Mouse (Mus musculus): ENCODE measurements around the gene Lpin2.

Lpin2 gene

DNA sequence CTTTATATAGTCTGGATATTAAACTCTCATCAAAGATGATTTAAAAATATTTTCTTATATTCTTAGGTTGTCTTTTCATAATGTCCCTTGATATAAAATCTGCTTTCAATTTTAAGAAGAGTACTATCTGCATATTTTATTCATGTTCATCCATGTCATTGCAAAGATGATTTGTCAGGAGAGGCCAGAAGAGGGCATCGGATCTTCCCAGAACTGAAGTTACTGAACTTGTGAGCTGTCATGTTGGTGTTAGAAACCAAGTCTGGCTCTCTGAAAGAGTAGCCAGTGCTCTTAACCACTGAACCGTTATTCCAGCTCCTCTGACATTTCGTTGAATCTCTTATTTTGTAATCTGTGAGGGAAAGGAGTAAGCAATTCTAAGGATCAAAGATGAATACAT, 17.0 kb downstream of the Lpin2 start:
- no peak for DNase-seq (ENCODE audit: low read depth in 1 of 2, low spot score in 2 of 2)

DNA sequence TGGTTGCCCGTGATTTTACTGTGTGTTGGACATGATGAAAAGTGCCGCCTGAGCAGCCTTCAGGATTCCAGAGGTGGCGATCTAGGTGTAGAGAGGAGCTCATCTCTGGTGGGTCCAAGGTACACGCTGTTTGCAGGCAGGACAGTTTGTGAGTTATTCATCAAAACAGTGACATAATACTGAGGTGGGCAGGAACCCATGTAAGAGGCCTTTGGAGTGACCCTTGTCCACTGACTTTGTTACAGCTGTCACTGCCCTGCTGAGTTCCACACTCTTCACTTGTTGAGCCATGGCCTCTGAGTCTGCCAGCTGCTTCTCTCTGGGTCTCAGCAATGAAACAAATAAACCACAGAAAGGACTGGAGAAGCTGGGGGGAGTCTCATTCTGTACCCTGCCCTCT, 19.8 kb downstream of the Lpin2 start:
- no peak for DNase-seq (ENCODE audit: low read depth in 1 of 2, low spot score in 2 of 2)

DNA sequence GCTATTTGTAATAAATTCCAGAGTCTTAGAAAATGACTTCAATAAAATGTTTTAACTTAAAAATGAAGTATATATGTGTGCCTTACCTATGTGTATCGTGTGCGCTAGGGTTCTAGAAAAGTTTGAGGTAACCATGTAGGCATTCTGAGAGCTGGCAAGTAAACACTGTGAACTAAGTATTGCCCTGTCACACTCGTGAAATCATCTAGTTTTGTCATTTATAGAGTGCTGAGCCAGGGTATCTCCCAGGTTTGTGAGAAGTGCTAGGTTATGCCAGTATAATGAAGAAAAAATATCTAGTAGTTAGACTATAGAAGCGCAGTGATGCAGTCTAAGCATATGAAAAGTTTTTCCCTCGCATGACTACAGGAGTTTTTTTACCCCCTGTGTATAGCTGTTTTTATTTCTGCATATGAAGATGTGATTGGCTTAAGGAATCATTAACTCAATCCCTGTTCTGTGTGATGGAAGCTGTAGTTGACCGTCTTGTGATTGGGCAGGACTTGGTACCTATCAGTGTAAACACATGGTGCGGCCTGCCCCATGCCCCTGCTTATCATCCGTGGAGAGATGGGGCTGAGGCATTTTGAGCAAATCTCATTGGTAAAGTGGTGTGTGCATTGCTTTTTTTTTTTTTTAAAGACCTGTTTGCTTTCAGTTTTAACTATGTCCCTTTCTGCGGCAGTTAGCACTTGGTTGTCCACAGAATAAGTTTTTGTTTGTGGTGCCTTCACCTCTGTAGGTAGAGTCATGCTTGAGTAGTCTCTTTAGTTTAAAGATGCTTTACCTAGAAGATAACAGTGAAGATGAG, 21.8 kb downstream of the Lpin2 start:
- no peak for DNase-seq (ENCODE audit: low read depth in 1 of 2, low spot score in 2 of 2)

DNA sequence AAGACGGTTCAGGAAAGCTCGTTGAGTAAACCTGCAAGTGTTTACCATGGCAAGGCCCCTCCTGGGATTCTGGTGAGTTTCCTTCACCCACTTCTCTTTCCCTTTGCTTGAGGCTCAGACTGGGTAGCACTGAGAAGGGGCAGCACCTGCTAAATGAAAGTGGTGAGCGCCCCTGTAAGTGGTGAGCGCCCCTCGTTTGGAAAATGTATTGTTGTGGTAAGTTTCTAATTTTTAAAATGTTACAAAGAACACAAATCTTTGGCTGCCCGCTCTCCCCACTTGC, 22.4 kb downstream of the Lpin2 start:
- DNase-seq (ENCODE audit: low read depth in 1 of 2, low spot score in 2 of 2): no peak

DNA sequence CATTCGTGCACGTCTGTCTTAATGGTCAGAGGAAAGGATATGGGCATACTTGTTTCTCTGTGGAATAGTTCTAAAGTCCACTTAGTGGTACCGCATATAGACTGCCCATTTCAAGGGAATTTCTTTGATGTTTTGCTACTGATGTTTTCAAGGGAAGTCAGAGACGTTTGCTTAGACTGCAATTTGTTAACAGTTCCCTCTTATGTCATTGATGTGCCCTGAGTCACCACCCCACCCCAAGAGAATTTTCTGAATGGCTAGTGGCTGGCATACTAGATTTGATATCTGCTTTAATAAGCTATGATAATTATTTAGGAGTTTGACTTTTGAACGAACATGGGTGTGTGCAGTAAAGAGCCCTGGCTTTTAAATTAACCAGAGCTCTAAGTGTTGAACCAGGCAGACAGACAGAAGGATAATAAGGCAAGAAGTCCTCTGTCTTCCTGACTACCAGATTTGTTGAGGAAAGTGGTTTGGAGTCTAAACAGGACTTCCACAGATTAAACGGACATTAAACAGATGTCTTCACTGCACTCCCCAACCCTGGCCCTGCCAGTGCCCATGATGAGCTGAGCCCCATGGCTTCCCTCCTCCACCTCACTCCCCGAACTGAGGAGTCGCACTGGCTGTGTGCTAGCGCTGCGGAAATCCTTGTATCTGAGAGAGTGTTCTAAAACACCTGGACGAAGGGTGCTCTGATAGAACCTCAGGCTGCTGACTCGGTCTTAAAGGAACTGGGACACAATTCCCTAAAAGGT, 24.0 kb downstream of the Lpin2 start:
- DNase-seq (ENCODE audit: low read depth in 1 of 2, low spot score in 2 of 2): no peak

DNA sequence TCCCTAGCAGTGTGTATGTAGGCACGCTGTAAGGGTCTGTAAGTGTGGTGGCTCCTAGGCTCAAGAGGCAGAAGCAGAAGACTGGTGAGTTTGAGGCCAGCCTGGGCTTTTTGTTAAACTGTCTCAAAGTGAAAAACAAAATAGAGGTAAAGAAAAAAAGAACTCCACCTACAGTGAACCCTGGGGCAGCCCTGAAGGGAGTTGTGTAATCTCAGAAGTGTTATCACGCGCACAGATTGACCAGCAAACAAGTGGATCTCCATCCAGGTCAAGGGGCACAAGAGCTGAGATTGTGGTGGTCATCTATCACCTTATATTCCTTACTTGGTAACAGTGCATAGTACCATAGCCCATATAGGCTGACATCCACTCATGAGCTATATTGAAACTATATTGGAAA, 24.9 kb downstream of the Lpin2 start:
- DNase-seq (ENCODE audit: low read depth in 1 of 2, low spot score in 2 of 2): no peak

DNA sequence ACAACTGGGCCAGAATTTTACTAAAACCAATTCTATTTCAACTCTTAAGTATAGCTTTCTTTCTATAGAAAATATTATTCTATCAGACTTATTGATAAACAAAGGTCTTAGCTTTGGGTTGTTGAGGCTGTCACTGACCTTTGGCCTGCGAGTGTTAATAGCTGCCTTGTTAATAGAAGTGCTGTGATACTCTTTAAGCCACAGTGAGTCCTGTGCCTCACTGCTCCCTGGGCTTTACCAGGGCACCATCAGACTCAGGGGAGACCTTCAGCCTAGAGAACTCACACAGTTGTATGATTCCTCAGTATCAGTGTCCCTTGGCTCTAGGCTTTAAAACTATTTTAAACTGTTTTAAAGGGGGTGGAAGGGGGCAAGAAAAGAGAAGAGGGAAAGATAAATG, 26.0 kb downstream of the Lpin2 start:
- DNase-seq (ENCODE audit: low read depth in 1 of 2, low spot score in 2 of 2): no peak

DNA sequence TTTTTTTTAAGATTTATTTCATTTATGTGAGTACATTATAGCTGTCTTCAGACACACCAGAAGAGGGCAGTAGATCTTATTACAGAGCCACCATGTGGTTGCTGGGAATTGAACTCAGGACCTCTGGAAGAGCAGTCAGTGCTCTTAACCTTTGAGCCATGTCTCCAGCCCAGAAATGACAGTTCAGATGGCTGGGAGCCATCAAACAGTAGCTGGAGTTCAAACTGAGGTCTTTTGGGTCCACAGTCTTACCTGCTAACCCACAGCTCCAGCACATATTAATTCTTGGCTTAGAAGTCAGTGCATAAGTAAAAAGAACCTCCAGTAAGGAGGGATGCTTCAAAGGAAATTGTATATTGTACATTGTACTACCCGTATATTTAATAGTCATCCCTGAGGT, 26.6 kb downstream of the Lpin2 start:
- DNase-seq (ENCODE audit: low read depth in 1 of 2, low spot score in 2 of 2): no peak

DNA sequence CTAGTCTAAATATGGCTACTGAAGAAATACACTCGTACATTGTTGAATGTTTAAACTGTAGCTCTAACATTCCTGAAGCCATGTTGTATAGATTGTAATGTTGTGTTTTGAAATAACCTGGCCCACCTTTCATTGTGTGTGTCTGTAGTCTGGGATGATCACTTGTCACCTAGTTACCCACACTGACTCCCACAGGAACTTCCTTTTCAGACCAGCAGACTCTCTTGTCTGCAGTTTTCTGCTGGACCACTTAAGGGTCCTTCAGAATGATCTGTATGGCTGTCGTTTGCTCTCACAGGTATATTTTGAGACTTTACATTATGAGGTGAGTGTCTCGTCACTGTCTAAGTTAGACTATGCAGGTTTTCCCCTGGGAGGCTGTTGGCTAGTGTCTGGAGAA, 27.6 kb downstream of the Lpin2 start:
- DNase-seq (ENCODE audit: low read depth in 1 of 2, low spot score in 2 of 2): no peak

DNA sequence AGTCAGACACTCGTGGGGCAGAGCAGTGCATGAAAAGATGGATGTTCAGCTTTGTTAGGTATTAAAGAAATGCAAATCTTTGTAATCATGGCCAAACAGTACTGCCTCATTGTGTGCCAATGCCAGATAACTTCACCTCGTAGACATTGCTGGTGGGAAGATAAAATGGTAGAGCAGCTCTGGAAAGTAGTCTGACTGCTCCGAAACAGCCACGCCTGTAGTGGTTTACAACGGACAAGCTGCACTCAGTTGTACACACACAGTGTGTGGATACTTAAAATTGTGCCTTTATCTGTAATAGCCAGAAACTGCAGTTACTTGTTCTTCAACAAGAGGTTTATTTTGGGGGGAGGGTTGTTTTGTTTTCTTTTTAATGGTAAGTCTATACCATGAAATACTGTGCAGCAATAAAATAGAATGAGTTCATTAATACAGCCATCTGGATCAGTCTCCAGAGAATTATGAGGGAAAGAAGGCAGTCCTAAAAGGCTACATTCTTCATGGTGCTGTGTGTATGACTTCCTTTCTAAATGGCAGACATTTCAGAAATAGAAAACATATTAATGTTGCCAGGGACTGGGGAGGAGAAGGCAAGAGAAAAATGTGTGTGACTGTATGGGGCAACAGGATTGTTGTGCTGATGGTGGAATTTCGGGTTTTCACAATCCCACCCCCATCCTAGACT, 29.7 kb downstream of the Lpin2 start:
- no peak for DNase-seq (ENCODE audit: low read depth in 1 of 2, low spot score in 2 of 2)

DNA sequence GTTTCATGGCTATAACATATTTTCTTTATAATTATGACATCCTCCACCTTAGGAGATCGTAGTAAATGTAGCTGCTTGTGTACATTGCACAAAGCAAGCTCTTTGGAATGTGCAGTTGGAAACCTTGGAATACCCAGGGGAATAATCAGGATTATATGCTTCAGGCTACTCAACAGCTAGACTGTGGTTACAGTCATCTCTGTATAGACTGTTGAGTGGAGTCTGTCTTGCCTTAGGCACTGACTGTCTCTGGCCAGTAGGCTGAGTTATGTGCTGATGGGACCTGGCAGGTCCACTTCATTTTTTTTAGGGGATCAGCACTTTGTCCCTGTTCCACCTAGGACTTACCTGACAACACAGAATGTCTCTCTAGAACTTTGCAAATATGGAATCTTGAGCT, 31.3 kb downstream of the Lpin2 start:
- DNase-seq (ENCODE audit: low read depth in 1 of 2, low spot score in 2 of 2): no peak

DNA sequence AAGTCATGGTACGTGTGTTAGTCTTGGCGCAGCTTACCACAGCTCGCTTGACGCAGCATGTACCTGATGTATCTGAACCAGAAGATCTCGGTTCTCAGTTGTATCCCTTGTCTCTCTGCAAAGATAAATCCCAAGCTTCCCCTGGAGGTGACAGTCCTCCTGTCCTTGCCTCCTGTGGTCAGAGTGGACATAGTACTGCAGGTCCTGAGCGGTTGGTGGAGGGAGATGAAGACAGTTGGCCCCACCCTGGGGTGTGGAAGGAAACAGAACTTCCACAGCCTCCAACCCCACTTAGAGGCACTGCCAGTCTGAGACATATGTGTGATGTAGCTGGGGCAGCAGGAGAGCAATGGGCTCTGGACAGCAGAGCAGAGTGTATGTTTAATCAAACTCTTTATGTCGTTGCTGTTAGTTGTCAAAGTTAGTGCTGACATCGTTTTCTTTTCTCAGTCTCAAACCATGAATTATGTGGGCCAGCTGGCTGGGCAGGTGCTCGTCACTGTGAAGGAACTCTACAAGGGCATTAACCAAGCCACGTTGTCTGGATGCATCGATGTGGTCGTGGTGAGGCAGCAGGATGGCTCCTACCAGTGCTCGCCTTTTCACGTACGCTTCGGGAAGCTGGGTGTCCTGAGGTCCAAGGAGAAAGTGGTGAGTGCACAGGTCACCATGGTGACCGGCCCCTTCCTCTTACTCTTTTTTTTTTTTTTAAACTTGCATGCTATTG, 32.3 kb downstream of the Lpin2 start:
- DNase-seq (ENCODE audit: low read depth in 1 of 2, low spot score in 2 of 2): no peak

DNA sequence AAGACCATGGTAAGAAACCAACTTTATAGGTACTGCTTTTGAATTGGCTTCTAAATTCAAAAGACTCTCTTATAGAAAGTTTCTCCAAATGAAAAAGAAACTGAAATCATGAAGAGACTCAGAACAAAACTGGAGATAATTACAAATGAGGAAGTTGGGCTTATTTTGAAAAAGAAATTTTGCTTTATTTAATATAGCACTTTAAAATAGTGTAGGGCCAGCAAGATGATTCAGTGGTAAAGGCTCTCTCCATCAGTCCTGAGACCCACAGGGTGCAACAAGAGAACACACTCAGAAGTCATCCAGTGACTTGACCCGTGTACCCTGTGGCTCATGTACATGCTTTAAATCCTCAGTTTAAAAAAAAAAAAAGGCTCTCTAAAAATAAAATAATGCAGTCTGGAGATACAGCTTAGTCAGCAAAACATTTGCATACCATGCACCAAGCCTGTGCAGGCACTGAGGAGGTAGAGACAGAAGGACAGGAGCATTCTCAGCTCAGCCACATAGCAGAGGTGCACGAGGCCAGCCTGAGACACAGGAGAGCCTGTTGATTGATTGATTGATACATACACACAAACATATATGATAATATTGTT, 33.0 kb downstream of the Lpin2 start:
- DNase-seq (ENCODE audit: low read depth in 1 of 2, low spot score in 2 of 2): no peak

DNA sequence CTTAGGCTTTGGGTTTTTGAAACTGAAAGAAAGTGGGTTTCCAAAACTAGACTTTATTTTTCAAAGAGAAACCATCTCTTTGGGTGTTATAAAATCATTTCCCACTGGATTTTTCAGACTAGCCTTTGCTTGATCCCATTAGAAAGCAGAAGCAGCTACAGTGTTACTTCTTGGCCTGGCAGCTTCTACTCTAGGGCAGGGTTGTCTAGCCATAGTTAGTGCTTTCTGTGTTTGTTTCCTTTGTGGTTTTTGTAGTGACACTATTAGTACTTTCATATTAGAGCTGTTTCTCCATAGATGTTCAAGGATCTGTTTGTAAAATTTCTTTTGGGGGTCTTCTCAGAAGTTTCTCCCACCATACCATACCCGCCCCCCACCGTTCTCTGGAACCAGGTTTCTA, 33.9 kb downstream of the Lpin2 start:
- no peak for DNase-seq (ENCODE audit: low read depth in 1 of 2, low spot score in 2 of 2)

DNA sequence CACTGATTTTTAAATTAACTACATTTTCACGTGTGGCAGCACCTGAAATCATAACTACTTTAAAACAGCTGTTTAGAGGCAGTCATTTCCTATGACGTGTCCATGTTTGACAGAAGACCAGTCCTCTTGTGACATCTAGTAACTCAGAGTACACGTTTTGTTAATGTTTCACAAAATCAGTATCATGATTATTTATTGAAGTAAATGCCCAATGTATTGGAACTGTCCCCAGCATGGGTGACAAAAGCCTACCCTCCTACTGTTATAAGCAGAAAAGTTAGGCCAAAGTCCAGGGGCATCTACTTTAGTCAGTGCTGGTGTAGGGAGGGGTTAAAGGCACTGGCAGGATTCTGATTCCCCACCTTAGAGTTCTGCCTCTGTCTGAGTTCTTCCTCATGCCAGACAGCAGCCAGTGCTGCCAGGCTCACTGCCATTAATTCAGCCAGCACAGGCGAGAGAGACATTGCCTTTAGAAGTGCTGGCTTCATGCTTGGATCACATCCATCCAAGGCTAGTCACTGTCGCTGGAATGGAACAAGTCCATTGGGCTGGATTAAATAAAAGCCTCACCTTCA, 34.8 kb downstream of the Lpin2 start:
- no peak for DNase-seq (ENCODE audit: low read depth in 1 of 2, low spot score in 2 of 2)

DNA sequence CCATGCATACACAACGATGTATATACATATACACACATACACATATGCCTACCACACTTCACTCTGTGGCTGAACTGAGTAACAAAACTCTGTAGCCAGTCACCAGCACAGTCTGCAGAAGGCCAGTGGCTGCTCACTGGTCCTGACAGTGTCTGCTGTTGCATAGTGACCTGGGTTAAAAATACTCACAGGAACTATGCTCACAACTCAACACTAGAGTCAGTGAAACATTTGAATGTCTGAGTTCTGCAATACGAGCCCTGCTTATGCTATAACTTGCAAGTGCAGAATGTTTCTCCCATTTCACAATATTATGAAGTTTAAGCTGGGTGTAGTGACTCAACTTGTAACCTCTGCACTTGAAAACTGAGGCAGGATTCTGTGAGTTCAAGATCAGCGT, 39.0 kb downstream of the Lpin2 start:
- no peak for DNase-seq (ENCODE audit: low read depth in 1 of 2, low spot score in 2 of 2)

DNA sequence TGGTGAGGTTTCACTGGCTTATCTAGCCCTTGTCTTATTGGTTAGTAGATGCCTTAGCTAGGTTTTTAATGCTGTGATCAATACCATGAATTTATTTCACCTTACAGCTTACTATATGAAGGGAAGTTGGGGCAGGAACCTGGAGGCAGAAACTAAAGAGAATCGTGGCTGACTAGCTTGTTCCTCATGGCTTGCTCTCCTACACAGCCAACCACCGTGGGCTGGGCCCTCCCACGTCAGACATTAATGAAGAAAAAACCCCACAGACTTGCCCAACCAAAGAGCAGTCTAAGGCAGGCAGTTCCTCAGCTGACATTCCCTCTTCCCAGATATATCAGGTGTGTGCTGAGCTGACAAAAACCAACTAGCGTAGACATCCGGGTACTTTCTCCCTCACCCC, 41.3 kb downstream of the Lpin2 start:
- DNase-seq (ENCODE audit: low read depth in 1 of 2, low spot score in 2 of 2): no peak

DNA sequence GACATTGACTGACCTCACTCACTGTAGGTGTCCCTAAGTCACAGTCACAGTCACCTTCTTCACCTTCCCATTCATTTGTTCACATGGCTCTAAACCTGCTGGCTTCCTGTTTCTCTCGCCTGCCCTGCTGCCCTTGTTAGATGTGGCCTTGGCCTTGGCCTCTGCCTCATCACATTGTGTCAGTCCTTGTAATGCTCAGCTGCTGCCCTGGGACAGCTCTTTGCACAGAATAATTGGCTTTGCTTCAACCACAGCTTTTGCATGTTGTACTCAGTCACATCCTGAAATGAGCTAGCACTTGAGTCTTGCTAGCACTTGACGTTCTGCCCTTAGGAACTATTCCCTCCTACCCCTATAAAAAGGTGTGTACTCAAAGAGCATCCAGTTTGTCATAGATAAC, 42.2 kb downstream of the Lpin2 start:
- DNase-seq (ENCODE audit: low read depth in 1 of 2, low spot score in 2 of 2): no peak

DNA sequence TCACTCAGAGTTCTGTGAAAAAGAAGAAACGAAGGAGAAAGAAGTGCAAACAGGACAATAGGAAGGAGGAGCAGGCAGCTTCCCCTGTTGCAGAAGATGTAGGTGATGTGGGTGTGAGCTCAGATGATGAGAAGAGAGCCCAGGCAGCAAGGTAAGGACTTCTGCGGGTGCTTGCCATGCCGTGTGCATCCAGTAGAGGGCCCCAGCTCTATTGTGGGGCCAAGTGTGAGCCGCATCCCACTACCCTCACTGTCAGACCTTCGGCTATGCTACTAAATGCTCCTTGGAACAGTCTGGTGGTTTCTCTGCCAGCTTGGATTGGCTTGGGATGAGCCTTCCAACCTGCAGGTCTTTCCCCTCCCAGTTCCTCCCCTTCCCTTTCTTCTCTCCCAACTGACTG, 42.7 kb downstream of the Lpin2 start:
- no peak for DNase-seq (ENCODE audit: low read depth in 1 of 2, low spot score in 2 of 2)

DNA sequence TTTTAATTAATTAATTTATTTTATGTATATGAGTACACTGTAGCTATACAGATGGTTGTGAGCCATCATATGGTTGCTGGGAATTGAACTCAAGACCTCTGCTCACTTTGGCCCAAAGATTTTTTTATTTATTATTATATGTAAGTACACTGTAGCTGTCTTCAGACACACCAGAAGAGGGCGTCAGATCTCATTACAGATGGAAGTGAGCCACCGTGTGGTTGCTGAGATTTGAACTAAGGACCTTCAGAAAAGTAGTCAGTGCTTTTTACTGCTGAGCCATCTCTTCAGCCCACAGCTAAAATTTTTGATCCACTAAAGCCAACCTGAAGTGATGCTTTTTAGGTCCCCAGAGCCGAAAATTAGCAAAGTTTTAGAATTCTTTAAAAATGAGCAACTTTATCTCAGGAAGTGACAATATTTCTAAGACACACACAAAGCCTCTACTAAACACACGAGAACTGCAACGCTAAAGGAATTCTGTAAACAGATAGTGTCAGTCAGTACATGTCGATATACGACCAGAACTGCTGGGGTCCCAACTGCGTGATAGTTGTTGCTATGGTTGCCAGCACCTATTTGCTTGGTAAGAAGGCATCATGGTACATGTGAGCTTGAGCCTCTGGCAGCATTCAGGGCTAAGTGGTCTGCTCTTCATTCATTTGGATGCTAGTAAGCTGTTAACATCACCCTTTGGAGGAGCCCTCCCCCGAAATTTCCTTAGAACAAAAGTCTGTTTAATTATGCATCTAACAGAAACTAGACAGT, 45.0 kb downstream of the Lpin2 start:
- DNase-seq (ENCODE audit: low read depth in 1 of 2, low spot score in 2 of 2): no peak

Measured in monocyte, adult 2 months (primary cell).